Mouse (Mus musculus) gastrocnemius, adult 2 months (tissue): ENCODE results near the gene Gm20708. TPM values are rescaled to one million over a fixed set of nuclear protein-coding genes. Genes with fewer than 3 reads are reported as not detected.
A peak's percentile ranks its signal among the peaks of the same experiment; 100 is the strongest.

Experiments
- DNase-seq: peaks from one replicate; pipeline ENCODE4 v3.0.0; 2022
- H3K27ac ChIP-seq: fragments of 200-600 bp; 2 replicates; pipeline ENCODE4 v1.8.1; 2022; ENCODE audit warnings: mild to moderate bottlenecking
- H3K4me3 ChIP-seq: fragments of 200-600 bp; 2 replicates; pipeline ENCODE4 v1.8.1; 2022; ENCODE audit warnings: mild to moderate bottlenecking, moderate library complexity
- CTCF ChIP-seq: fragments of 200-600 bp; IDR thresholded peaks from 2 replicates; pipeline ENCODE4 v1.8.1; 2022; ENCODE audit warnings: antibody characterized with exemption, mild to moderate bottlenecking, moderate library complexity
- intact Hi-C: fragments of 180-260 bp; cut with DNase I; formaldehyde crosslinking; loops from one replicate; pipeline ENCODE4 v1.15.1; 2025
- total RNA-seq, 2 experiments: library from RNA; stranded (reverse); gene quantifications; 2 replicates each; pipeline ENCODE4 v1.2.3; 2021

The Gm20708 gene
- total RNA-seq, 2 experiments from 2014 or later, result 0.86 to 1.6 TPM

GRCm38 (mm10) chr11:117871911-117872584, 62.6 kb downstream of the Gm20708 start:
- no peak for TF ChIP-seq CTCF
- DNase-seq, result no peak
- H3K4me3 ChIP-seq, result peak overlapping the region; percentile 79
- H3K27ac ChIP-seq, result no peak overlapping the region
- intact Hi-C loops, result loop anchor here (2.0 kb wide), 2 partner anchors 39 to 97 kb away; no protein-coding TSS in a partner anchor

- H3K4me3 ChIP-seq, result peak within 1 kb of the TSS; percentile 79
- no peak for TF ChIP-seq CTCF
- intact Hi-C loops, result loop anchor here (2.0 kb wide), 1 partner anchor 96 kb away; no protein-coding TSS in a partner anchor
- H3K27ac ChIP-seq, result peak within 1 kb of the TSS; percentile 93
- peak; percentile 92 for DNase-seq
Observed at GRCm38 (mm10) chr11:117872861-117873608, 63.6 kb downstream of the Gm20708 start, which contains the start of gene Tha1. Tha1 (minus strand) TSS chr11:117873481.

- TF ChIP-seq CTCF, result peak; percentile 48
- no peak overlapping the region for H3K4me3 ChIP-seq
- H3K27ac ChIP-seq, result no peak overlapping the region
- DNase-seq, result no peak
- intact Hi-C loops, result no loop called here
Observed at GRCm38 (mm10) chr11:117874419-117874818, 65.0 kb downstream of the Gm20708 start.

GRCm38 (mm10) chr11:117875681-117876080, 66.2 kb downstream of the Gm20708 start:
- intact Hi-C loops, result no loop called here
- Histone ChIP-seq H3K27ac (no peak overlapping the region), H3K4me3 (no peak overlapping the region)
- TF ChIP-seq CTCF, result no peak
- no peak for DNase-seq

DNA sequence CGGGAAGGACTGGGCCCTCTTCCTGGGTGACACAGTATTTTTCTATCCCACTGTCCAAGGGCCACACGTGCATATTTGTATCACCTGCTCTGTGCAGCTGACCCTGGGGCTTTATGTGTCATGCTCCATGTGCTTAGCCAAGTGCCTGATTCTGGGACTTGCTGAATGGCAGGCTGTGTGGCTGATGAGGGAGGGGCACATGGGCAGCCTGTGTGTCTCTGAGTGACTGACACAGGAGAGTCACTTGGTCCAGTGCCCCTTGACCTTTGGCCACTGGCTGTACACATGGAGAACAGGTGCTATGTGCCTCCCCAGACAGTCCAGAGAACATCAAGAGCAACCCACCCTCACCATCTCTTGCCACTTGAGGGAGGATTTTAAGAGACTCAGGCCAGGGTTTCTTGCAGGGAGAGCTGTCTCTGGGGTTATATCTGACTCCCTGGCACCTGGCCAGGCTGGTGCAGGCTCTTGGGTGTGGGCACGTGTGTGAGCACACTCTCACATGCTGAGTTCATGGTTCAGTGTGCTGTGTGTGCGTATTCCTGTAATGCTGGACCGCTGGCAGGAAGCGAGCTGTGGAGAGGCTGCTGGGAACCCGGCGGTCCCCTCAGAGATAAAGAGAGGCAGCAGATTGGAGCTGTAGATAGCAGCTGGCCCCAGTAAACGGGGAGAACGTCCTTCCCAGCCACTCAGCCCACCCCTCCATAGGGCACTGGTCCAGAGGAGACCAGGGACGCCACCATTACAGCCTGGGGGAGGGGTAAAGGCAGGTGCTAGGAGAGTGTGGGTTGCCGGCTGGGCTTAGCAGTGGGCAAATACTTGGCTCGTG, 68.7 kb downstream of the Gm20708 start:
- peak overlapping the region; percentile 64 for H3K27ac ChIP-seq
- peak; percentile 65 for DNase-seq
- TF ChIP-seq CTCF, result no peak
- no peak overlapping the region for H3K4me3 ChIP-seq
- intact Hi-C loops, result no loop called here

DNA sequence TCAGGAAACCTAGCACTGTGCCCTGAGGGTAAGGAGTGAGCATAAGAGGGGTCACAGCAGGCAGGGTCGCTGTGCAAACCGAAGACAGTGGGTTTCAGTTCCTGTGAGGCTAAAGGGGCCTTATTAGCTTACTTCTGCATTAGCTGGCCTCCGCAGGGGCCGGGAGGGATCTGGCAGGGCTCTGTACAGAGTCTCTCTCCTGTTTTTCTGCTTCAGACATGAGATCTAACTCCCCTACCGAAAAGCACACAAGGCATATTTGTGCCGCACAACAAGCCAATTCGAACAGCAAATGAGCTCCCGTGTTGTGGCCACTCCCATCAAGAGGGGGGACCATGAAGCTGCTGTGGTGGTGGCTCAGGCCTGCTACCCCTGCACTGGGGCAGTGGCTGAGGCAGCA, 69.4 kb downstream of the Gm20708 start:
- intact Hi-C loops, result no loop called here
- H3K27ac ChIP-seq, result no peak overlapping the region; the same call in 1 of the 2 replicates
- DNase-seq, result no peak
- TF ChIP-seq CTCF, result no peak
- H3K4me3 ChIP-seq, result no peak overlapping the region

DNA sequence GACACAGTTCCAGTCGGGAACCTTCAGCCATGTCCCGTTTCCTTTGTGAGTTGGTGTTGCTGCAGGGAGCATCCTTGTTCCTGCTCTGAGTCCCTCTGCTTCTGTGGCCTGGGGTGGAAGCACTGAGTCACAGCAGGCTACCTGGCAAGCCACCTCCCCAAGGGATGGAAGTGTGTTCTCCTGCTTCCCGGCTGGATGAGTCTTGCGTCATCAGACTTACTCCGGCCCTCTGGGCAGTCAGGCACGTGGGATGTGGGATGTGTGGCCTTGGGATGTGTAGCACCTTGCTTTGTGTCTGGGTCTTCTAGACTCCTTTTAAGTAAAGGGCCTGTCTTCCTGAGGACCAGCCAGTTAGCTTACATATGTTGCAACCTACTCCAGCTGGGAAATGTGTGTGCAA, 70.2 kb downstream of the Gm20708 start:
- DNase-seq, result no peak
- H3K4me3 ChIP-seq, result no peak overlapping the region
- no peak overlapping the region for H3K27ac ChIP-seq
- intact Hi-C loops, result no loop called here
- TF ChIP-seq CTCF, result no peak

- DNase-seq, result no peak
- intact Hi-C loops, result no loop called here
- no peak for TF ChIP-seq CTCF
- H3K27ac ChIP-seq, result no peak overlapping the region
- H3K4me3 ChIP-seq, result no peak overlapping the region
Observed at GRCm38 (mm10) chr11:117880336-117880976, 71.0 kb downstream of the Gm20708 start.

- DNase-seq, result no peak
- intact Hi-C loops, result no loop called here
- Histone ChIP-seq H3K4me3 (no peak overlapping the region), H3K27ac (no peak overlapping the region)
- no peak for TF ChIP-seq CTCF
Observed at GRCm38 (mm10) chr11:117880977-117881358, 71.5 kb downstream of the Gm20708 start.

DNA sequence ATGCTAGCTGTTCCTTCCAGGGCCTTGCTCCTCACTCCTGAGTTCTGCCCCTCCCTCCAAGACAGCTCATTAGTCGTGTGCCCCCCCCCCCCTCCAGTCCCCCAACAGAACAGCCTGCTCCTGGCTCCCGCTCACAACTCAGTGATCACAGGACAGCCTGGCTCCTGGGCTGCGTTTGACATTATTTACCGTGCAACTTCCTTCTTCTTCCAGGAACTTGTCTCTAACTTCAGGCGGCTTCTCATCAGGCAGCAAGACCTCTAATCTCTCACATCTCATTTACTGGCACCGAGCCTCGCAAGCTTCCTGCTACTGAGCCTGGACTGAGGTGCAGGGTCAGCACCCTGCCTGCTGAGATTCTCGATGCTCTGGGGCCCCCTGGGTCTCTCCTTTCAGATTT, 72.3 kb downstream of the Gm20708 start:
- Histone ChIP-seq H3K27ac (no peak overlapping the region), H3K4me3 (no peak overlapping the region)
- TF ChIP-seq CTCF, result no peak
- DNase-seq, result peak; percentile 51
- intact Hi-C loops, result no loop called here

DNA sequence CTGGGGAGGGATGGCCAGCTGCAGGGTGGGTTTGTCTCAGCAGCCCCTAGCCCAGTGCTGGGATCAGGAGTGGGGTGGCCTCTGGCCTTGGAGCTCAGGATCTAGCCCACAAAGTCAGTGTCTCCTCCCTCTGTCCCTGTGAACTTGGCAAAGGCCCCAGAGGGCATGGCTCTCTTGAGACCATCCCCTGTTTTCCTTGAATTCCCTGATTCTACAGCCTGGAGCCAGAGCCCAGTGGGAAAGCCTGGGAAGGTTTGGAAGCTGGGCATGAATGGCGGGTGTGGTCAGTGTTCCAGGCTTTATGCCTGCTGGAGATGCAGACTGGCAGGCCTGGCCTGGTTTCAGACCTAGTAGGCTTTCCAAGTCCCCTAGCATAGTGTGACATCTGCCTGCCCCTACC, 72.7 kb downstream of the Gm20708 start:
- no peak for TF ChIP-seq CTCF
- H3K27ac ChIP-seq, result no peak overlapping the region
- intact Hi-C loops, result no loop called here
- H3K4me3 ChIP-seq, result no peak overlapping the region
- DNase-seq, result no peak

DNA sequence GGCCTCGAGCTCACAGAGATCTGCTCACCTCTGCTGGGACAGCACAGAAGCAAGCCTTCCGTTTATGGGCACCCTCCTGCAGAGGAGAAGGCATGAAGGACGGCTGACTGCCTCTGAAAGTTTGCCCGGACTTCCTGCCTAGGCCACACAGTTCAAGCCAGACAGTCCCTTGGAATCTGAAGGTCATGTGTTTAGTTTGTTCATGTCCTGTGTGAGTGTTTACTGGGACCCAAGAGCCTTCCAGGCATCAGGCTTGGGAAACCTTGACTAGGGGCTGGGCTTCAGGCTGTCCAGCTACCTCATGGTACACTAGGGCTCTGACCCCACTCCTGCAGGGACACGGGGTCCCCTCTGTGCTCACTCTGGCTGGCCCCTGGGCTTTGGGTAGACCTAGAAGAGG, 76.5 kb downstream of the Gm20708 start:
- Histone ChIP-seq H3K27ac (no peak overlapping the region), H3K4me3 (no peak overlapping the region)
- TF ChIP-seq CTCF, result no peak
- no peak for DNase-seq
- intact Hi-C loops, result no loop called here
